Mouse (Mus musculus) testis, adult 2 months (tissue): ENCODE results near the gene Tcf12. TPM values are rescaled to one million over a fixed set of nuclear protein-coding genes. Genes with fewer than 3 reads are reported as not detected.

Experiments used
- H3K27ac ChIP-seq: fragments of 200-500 bp; 2 replicates; pipeline ENCODE4 v1.5.1; 2012; ENCODE audit warnings: low read depth, low read length; ENCODE audit not compliant: control insufficient read depth, insufficient read depth
- H3K27me3 ChIP-seq: fragments of 200-500 bp; 2 replicates; pipeline ENCODE4 v1.6.1; 2012; ENCODE audit warnings: mild to moderate bottlenecking, low read length, moderate library complexity; ENCODE audit not compliant: control insufficient read depth, insufficient read depth
- H3K36me3 ChIP-seq: fragments of 200-500 bp; 2 replicates; pipeline ENCODE4 v1.6.1; 2012; ENCODE audit warnings: mild to moderate bottlenecking, low read length; ENCODE audit not compliant: control insufficient read depth, insufficient read depth
- H3K4me1 ChIP-seq: fragments of 200-500 bp; 2 replicates; pipeline ENCODE4 v1.6.1; 2012; ENCODE audit warnings: low read length; ENCODE audit not compliant: control insufficient read depth, insufficient read depth
- H3K4me3 ChIP-seq: fragments of 200-500 bp; 2 replicates; pipeline ENCODE4 v1.5.1; 2012; ENCODE audit warnings: low read depth, mild to moderate bottlenecking, low read length, moderate library complexity, mixed read lengths; ENCODE audit not compliant: control insufficient read depth
- CTCF ChIP-seq: fragments of 200-500 bp; IDR thresholded peaks from 2 replicates; pipeline ENCODE4 v1.5.1; 2012; ENCODE audit warnings: low read depth, mild to moderate bottlenecking, inconsistent platforms, low read length, moderate library complexity; ENCODE audit not compliant: control insufficient read depth, insufficient read depth, insufficient replicate concordance
- POLR2A ChIP-seq: fragments of 200-500 bp; IDR thresholded peaks from 2 replicates; pipeline ENCODE4 v1.6.1; 2012; ENCODE audit warnings: low read depth, mild to moderate bottlenecking, inconsistent platforms, low read length, moderate library complexity; ENCODE audit not compliant: control insufficient read depth
- polyA plus RNA-seq: library from polyadenylated mRNA; depleted of rRNA; stranded (reverse); fragments of >200 nt; gene quantifications from 2 replicates; pipeline ENCODE4 v1.2.3, GENCODE M21; 2012

Gene Tcf12
- polyA plus RNA-seq, 1 experiment: 20.0 TPM

GRCm38 (mm10) chr9:71894246-71894942 lies 217.3 kb downstream of the Tcf12 start:
- Histone ChIP-seq H3K27ac (no peak overlapping the region), H3K4me3 (no peak overlapping the region), H3K4me1 (no peaks in the 10 kb centered on the region), H3K36me3 (no peaks in the 10 kb centered on the region), H3K27me3 (no peaks in the 10 kb centered on the region)
- TF ChIP-seq POLR2A (no peak), CTCF (no peak)

- Histone ChIP-seq H3K27me3 (no peaks in the 10 kb centered on the region), H3K4me3 (no peak overlapping the region)
Measured at GRCm38 (mm10) chr9:71888450-71888849, 223.2 kb downstream of the Tcf12 start.

GRCm38 (mm10) chr9:71880629-71881028 lies 231.0 kb downstream of the Tcf12 start:
- Histone ChIP-seq H3K27me3 (no peaks in the 10 kb centered on the region), H3K4me3 (no peak overlapping the region), H3K36me3 (no peaks in the 10 kb centered on the region), H3K4me1 (no peaks in the 10 kb centered on the region), H3K27ac (no peak overlapping the region)
- TF ChIP-seq POLR2A: no peak
- no peak for TF ChIP-seq CTCF

More at GRCm38 (mm10) chr9:71888450-71888849, 223.2 kb downstream of the Tcf12 start:
- Histone ChIP-seq H3K27ac (no peak overlapping the region), H3K4me1 (no peaks in the 10 kb centered on the region), H3K36me3 (no peaks in the 10 kb centered on the region)
- no peak for TF ChIP-seq POLR2A
- TF ChIP-seq CTCF: no peak

- H3K4me1 ChIP-seq: no peaks in the 10 kb centered on the region
- TF ChIP-seq POLR2A: no peak
- no peak for TF ChIP-seq CTCF
- H3K27ac ChIP-seq: no peak overlapping the region
- H3K27me3 ChIP-seq: no peaks in the 10 kb centered on the region
- no peaks in the 10 kb centered on the region for H3K36me3 ChIP-seq
- H3K4me3 ChIP-seq: no peak overlapping the region
Measured at GRCm38 (mm10) chr9:71879972-71880371, 231.7 kb downstream of the Tcf12 start.

GRCm38 (mm10) chr9:71879415-71879814 lies 232.3 kb downstream of the Tcf12 start:
- TF ChIP-seq POLR2A (no peak), CTCF (no peak)
- Histone ChIP-seq H3K36me3 (no peaks in the 10 kb centered on the region), H3K4me1 (no peaks in the 10 kb centered on the region), H3K27me3 (no peaks in the 10 kb centered on the region), H3K4me3 (no peak overlapping the region), H3K27ac (no peak overlapping the region)

GRCm38 (mm10) chr9:71877867-71878266 lies 233.8 kb downstream of the Tcf12 start:
- no peaks in the 10 kb centered on the region for H3K27me3 ChIP-seq
- no peaks in the 10 kb centered on the region for H3K4me1 ChIP-seq
- no peaks in the 10 kb centered on the region for H3K36me3 ChIP-seq
- TF ChIP-seq POLR2A (no peak), CTCF (no peak)
- no peak overlapping the region for H3K4me3 ChIP-seq
- no peak overlapping the region for H3K27ac ChIP-seq

GRCm38 (mm10) chr9:71874761-71875160 lies 236.9 kb downstream of the Tcf12 start:
- Histone ChIP-seq H3K36me3 (no peaks in the 10 kb centered on the region), H3K27ac (no peak overlapping the region), H3K27me3 (no peaks in the 10 kb centered on the region), H3K4me3 (no peak overlapping the region), H3K4me1 (no peaks in the 10 kb centered on the region)
- TF ChIP-seq POLR2A (no peak), CTCF (no peak)

- H3K4me3 ChIP-seq: no peak overlapping the region
- H3K4me1 ChIP-seq: no peaks in the 10 kb centered on the region
- no peak overlapping the region for H3K27ac ChIP-seq
- H3K36me3 ChIP-seq: no peaks in the 10 kb centered on the region
- TF ChIP-seq POLR2A (no peak), CTCF (no peak)
- H3K27me3 ChIP-seq: no peaks in the 10 kb centered on the region
Measured at GRCm38 (mm10) chr9:71874035-71874572, 237.6 kb downstream of the Tcf12 start.
